Mouse (Mus musculus): ENCODE data around the gene Arsb. TPM values are rescaled to one million over a fixed set of nuclear protein-coding genes. Genes with fewer than 3 reads are reported as not detected.
A peak's percentile ranks its signal among the peaks of the same experiment; 100 is the strongest.

Arsb gene
- polyA plus RNA-seq, 1 experiment, result 8.9 TPM

- Histone ChIP-seq H3K4me3 (replicated peaks; ENCODE audit: control insufficient read depth, low read depth, low read length) (peak overlapping the region; percentile 72), H3K4me1 (ENCODE audit: control insufficient read depth, insufficient read depth, low read length) (no peaks in the 10 kb centered on the region; the same call in 1 of the 2 replicates), H3K27ac (ENCODE audit: control insufficient read depth, insufficient read depth, low read depth, low read length, poor library complexity) (no peak overlapping the region)
- TF ChIP-seq CTCF (IDR thresholded peaks at IDR 0.05; ENCODE audit: control insufficient read depth, insufficient read depth, low read length) (no peak), POLR2A (IDR thresholded peaks at IDR 0.05; ENCODE audit: borderline replicate concordance, control insufficient read depth, low read depth, low read length) (no peak)
- 23% methylated on average over 7 of the region's 7 CpGs for WGBS
Observed at GRCm38 (mm10) chr13:93772861-93773260, 1.4 kb downstream of the Arsb start.

DNA sequence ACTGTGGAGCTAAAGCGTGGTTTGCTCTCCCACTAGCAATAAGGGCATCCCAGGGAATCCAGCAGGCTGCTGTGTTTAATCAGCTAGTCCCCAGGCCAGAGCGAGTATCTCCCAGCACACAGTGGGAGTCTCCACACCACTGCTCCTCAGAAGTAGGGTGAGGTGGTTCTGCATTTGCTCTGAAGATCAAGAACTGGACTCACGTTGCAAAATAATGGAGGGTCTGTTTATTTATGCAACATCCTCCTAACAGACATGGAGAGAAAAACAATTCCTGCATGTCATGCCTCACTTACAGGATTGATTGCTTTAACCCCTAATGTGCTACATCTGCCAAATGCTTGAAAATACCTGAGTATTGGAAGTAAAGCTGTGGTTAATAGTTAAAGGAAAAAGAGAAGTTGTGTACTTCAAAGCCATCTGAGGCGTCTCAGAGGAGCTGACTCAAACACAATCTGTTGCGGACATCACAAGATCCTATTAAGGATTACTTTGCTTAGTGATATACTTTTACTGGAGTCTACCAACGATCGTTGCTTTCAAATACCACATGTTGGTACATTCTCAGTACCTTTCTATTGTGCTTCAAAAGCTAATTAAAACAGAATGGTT is 2.4 kb downstream of the Arsb start:
- Histone ChIP-seq H3K4me1 (ENCODE audit: control insufficient read depth, insufficient read depth, low read length) (no peaks in the 10 kb centered on the region; the same call in 1 of the 2 replicates), H3K27ac (ENCODE audit: control insufficient read depth, insufficient read depth, low read depth, low read length, poor library complexity) (peak overlapping the region; percentile 51; the same call in 1 of the 2 replicates), H3K4me3 (replicated peaks; ENCODE audit: control insufficient read depth, low read depth, low read length) (peak overlapping the region; percentile 30)
- WGBS, result 33% methylated on average over 7 of the region's 7 CpGs
- TF ChIP-seq POLR2A (IDR thresholded peaks at IDR 0.05; ENCODE audit: borderline replicate concordance, control insufficient read depth, low read depth, low read length) (no peak), CTCF (IDR thresholded peaks at IDR 0.05; ENCODE audit: control insufficient read depth, insufficient read depth, low read length) (no peak)

GRCm38 (mm10) chr13:93782823-93783222 is 11.4 kb downstream of the Arsb start:
- TF ChIP-seq CTCF (IDR thresholded peaks at IDR 0.05; ENCODE audit: control insufficient read depth, insufficient read depth, low read length) (no peak), POLR2A (IDR thresholded peaks at IDR 0.05; ENCODE audit: borderline replicate concordance, control insufficient read depth, low read depth, low read length) (no peak)
- Histone ChIP-seq H3K4me3 (replicated peaks; ENCODE audit: control insufficient read depth, low read depth, low read length) (no peak overlapping the region), H3K4me1 (ENCODE audit: control insufficient read depth, insufficient read depth, low read length) (no peaks in the 10 kb centered on the region; the same call in 1 of the 2 replicates), H3K27ac (ENCODE audit: control insufficient read depth, insufficient read depth, low read depth, low read length, poor library complexity) (peak overlapping the region; percentile 39; the same call in 1 of the 2 replicates)
- 11% methylated on average over 5 of the region's 5 CpGs for WGBS

DNA sequence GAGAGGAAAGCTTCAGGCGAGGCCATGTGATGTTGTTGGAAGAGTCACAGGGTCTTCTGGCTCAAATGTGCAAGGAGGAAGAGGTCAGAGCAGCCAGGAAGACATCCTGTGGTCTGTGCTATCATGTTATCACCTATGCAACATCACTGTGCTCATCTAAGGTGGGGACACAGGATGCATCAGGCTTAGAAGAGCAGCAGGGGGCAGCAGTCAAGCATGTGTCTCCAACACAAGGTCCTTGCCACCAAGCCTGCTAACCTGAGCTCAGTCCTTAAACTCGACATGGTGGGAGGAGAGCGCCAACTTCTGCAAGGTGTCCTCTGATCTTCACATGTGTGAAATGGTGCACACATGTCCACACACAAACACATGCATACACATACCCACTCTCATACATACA is 13.9 kb downstream of the Arsb start:
- 52% methylated on average over 3 of the region's 3 CpGs for WGBS
- Histone ChIP-seq H3K27ac (ENCODE audit: control insufficient read depth, insufficient read depth, low read depth, low read length, poor library complexity) (no peak overlapping the region), H3K4me3 (replicated peaks; ENCODE audit: control insufficient read depth, low read depth, low read length) (no peak overlapping the region), H3K4me1 (ENCODE audit: control insufficient read depth, insufficient read depth, low read length) (no peaks in the 10 kb centered on the region; the same call in 1 of the 2 replicates)
- peak; percentile 61 for TF ChIP-seq CTCF (IDR thresholded peaks at IDR 0.05; ENCODE audit: control insufficient read depth, insufficient read depth, low read length)
- no peak for TF ChIP-seq POLR2A (IDR thresholded peaks at IDR 0.05; ENCODE audit: borderline replicate concordance, control insufficient read depth, low read depth, low read length)

GRCm38 (mm10) chr13:93786051-93786450 is 14.6 kb downstream of the Arsb start:
- 55% methylated on average over 2 of the region's 2 CpGs for WGBS
- TF ChIP-seq POLR2A (IDR thresholded peaks at IDR 0.05; ENCODE audit: borderline replicate concordance, control insufficient read depth, low read depth, low read length) (no peak), CTCF (IDR thresholded peaks at IDR 0.05; ENCODE audit: control insufficient read depth, insufficient read depth, low read length) (no peak)
- H3K27ac ChIP-seq (ENCODE audit: control insufficient read depth, insufficient read depth, low read depth, low read length, poor library complexity), result no peak overlapping the region
- H3K4me1 ChIP-seq (ENCODE audit: control insufficient read depth, insufficient read depth, low read length), result no peaks in the 10 kb centered on the region; the same call in 1 of the 2 replicates
- H3K4me3 ChIP-seq (replicated peaks; ENCODE audit: control insufficient read depth, low read depth, low read length), result no peak overlapping the region

GRCm38 (mm10) chr13:93787647-93788046 is 16.2 kb downstream of the Arsb start:
- Histone ChIP-seq H3K27ac (ENCODE audit: control insufficient read depth, insufficient read depth, low read depth, low read length, poor library complexity) (no peak overlapping the region), H3K4me1 (ENCODE audit: control insufficient read depth, insufficient read depth, low read length) (no peaks in the 10 kb centered on the region; the same call in 1 of the 2 replicates), H3K4me3 (replicated peaks; ENCODE audit: control insufficient read depth, low read depth, low read length) (no peak overlapping the region)
- 66% methylated on average over 8 of the region's 8 CpGs for WGBS
- no peak for TF ChIP-seq POLR2A (IDR thresholded peaks at IDR 0.05; ENCODE audit: borderline replicate concordance, control insufficient read depth, low read depth, low read length)
- no peak for TF ChIP-seq CTCF (IDR thresholded peaks at IDR 0.05; ENCODE audit: control insufficient read depth, insufficient read depth, low read length)

- WGBS, result 62% methylated on average over 11 of the region's 11 CpGs
- no peak for TF ChIP-seq CTCF (IDR thresholded peaks at IDR 0.05; ENCODE audit: control insufficient read depth, insufficient read depth, low read length)
- no peak for TF ChIP-seq POLR2A (IDR thresholded peaks at IDR 0.05; ENCODE audit: borderline replicate concordance, control insufficient read depth, low read depth, low read length)
- H3K4me3 ChIP-seq (replicated peaks; ENCODE audit: control insufficient read depth, low read depth, low read length), result no peak overlapping the region
- H3K4me1 ChIP-seq (ENCODE audit: control insufficient read depth, insufficient read depth, low read length), result no peaks in the 10 kb centered on the region
- no peak overlapping the region for H3K27ac ChIP-seq (ENCODE audit: control insufficient read depth, insufficient read depth, low read depth, low read length, poor library complexity)
Observed at GRCm38 (mm10) chr13:93792945-93793642, 21.7 kb downstream of the Arsb start.

DNA sequence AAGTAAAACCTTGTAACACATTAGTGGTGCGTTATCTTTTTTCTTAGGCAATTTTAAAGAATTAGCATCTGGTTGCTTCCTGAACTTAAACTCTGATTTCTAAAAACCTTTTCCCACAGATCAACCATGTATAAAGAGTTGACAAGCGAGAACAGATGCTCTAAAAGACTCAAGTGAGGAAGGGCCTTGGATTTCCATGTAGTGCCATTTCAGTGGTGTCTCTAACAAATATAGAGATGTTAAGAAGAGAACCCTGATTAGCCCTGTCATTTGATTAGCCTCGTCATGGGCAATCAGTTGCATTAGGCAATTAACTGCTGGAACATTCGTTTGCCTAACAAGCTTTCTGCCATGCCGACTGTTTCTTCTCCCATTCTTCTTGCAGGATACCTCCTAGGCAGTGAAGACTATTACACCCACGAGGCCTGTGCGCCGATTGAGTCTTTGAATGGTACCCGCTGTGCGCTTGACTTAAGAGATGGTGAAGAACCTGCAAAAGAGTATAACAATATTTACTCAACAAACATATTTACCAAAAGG is 22.3 kb downstream of the Arsb start:
- Histone ChIP-seq H3K4me3 (replicated peaks; ENCODE audit: control insufficient read depth, low read depth, low read length) (no peak overlapping the region), H3K27ac (ENCODE audit: control insufficient read depth, insufficient read depth, low read depth, low read length, poor library complexity) (no peak overlapping the region), H3K4me1 (ENCODE audit: control insufficient read depth, insufficient read depth, low read length) (no peaks in the 10 kb centered on the region)
- TF ChIP-seq CTCF (IDR thresholded peaks at IDR 0.05; ENCODE audit: control insufficient read depth, insufficient read depth, low read length) (no peak), POLR2A (IDR thresholded peaks at IDR 0.05; ENCODE audit: borderline replicate concordance, control insufficient read depth, low read depth, low read length) (no peak)
- WGBS, result 82% methylated on average over 10 of the region's 10 CpGs
